Mouse (Mus musculus): ENCODE measurements around the gene Pemt. TPM values are rescaled to one million over a fixed set of nuclear protein-coding genes. Genes with fewer than 3 reads are reported as not detected.

Pemt gene
- total RNA-seq, 2 experiments from 2014 or later: 5.7 to 10.9 TPM

Other genes with a start within 250 kb of the Pemt start
- 25.4 and 31.1 TPM in 2 replicates for gene Flcn, start 236.5 kb downstream of the Pemt start, total RNA-seq (2014; fragmentation: Nextera tagmentation)
- 17.0 and 21.1 TPM in 2 replicates for gene Flcn, start 236.5 kb downstream of the Pemt start, total RNA-seq (2017)
- gene Nt5m, start 207.0 kb downstream of the Pemt start, total RNA-seq (2014; fragmentation: Nextera tagmentation): 19.6 and 21.9 TPM in 2 replicates
- gene Nt5m, start 207.0 kb downstream of the Pemt start, total RNA-seq (2017): 16.6 and 26.9 TPM in 2 replicates
- gene Cops3, start 206.7 kb downstream of the Pemt start, total RNA-seq (2014; fragmentation: Nextera tagmentation): 171 and 212 TPM in 2 replicates
- 224 and 228 TPM in 2 replicates for gene Cops3, start 206.7 kb downstream of the Pemt start, total RNA-seq (2017)
- 23.6 and 25.8 TPM in 2 replicates for gene Med9, start 98.3 kb downstream of the Pemt start, total RNA-seq (2014; fragmentation: Nextera tagmentation)
- 32.9 and 33.8 TPM in 2 replicates for gene Med9, start 98.3 kb downstream of the Pemt start, total RNA-seq (2017)
- 0.89 TPM in 1 of 2 replicates, not detected in the other for gene Rasd1, start 81.5 kb downstream of the Pemt start, total RNA-seq (2014; fragmentation: Nextera tagmentation)
- 2.6 TPM in 1 of 2 replicates, not detected in the other for gene Rasd1, start 81.5 kb downstream of the Pemt start, total RNA-seq (2017)
- gene Rai1, start 58.5 kb upstream of the Pemt start, total RNA-seq (2014; fragmentation: Nextera tagmentation): 55.9 and 58.6 TPM in 2 replicates
- 5.9 and 8.3 TPM in 2 replicates for gene Rai1, start 58.5 kb upstream of the Pemt start, total RNA-seq (2017)
- gene Srebf1, start 176.1 kb upstream of the Pemt start, total RNA-seq (2014; fragmentation: Nextera tagmentation): 73.1 and 92.3 TPM in 2 replicates
- gene Srebf1, start 176.1 kb upstream of the Pemt start, total RNA-seq (2017): 32.3 and 80.9 TPM in 2 replicates